Mouse (Mus musculus) neural tube, embryonic 10.5 days (tissue): Measurements from ENCODE around the gene Snx5.

ENCODE experiments used
- DNase-seq: peaks from one replicate; pipeline ENCODE4 v3.0.0-alpha.2; 2017; ENCODE audit warnings: low spot score; ENCODE audit errors: extremely low spot score

Gene Snx5

DNA sequence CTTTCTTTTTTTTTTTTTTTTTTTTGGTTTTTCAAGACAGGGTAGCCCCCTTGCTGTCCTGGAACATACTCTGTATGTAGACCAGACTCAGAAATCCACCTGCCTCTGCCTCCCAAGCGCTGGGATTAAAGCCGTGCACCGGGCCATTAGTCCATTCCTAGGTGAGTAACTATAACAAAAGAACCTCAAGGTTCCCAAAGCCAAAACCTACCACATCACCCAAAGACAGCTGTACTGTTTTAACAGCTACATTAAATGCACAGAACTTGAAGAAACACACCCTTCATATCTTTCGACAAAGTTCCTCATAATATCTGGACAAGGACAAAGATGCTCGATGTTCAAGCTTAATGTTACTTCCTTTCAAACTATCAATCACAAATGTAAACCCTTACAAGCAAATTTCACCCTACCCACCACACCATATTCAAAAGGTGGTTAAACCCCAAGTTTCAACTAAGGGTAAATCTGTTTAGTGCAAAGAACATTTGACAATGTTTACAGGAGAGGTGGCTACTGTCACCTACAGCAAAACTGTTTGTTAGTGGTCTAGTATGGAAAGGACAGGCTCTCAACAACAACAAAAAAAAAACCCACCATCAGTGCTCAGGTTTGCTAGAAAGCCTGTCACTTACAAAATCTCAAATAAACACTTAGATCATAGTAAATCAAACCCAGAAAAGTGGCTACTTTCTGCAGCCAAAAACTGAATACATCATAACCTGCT, 3.5 kb downstream of the Snx5 start:
- DNase-seq, result no peak

DNA sequence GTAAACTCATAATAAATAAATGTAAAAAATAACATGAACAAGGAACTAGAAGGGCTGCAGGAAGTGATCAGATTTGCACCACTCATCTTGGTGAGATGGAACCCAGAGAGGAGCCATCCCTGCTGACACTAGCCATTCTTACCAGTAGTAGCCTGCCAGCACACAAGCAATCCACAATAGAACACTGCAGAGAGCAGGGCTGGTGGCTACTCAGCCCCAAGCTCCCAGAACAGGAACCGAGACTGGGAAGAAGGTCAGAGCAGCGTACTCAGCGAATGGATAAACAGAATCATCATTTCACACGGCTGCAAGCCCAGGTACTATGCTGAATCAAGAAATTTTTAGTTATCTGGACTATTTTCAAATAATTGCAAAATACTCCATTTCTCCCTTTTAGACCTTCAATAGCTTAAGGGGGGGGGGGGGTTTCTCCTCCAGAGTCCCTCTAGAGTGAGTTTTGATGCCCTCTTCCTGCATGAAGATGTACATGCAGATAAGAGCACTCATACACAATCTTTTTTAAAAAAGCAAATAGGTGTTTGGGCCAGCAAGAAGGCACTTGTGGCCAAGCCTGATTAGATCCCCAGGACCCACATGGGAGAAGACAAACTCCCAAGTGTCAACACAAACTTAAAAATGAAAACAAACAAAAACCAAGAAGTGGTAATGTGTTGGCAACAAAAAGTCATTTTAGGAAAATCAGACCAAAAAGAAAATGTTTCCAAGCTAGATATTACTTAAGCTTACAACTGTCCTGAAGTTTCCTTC, 4.6 kb downstream of the Snx5 start:
- DNase-seq, result no peak

DNA sequence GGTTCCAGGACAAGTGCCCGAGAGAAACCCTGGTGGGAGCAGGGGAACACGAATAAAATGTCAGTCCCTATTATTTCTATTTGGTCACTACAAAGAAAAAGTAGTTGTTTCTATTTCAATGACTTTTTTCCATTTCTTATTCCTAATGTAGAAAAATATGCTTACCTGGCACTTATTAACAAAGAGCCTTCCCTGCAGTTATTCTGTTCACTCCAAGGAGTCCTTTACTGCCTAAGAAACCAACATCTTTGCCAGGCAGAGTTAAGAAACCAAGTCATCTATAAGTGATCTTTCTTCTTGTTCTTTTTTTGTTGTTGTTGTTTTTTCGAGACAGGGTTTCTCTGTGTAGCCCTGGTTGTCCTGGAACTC, 5.6 kb downstream of the Snx5 start:
- DNase-seq, result no peak

DNA sequence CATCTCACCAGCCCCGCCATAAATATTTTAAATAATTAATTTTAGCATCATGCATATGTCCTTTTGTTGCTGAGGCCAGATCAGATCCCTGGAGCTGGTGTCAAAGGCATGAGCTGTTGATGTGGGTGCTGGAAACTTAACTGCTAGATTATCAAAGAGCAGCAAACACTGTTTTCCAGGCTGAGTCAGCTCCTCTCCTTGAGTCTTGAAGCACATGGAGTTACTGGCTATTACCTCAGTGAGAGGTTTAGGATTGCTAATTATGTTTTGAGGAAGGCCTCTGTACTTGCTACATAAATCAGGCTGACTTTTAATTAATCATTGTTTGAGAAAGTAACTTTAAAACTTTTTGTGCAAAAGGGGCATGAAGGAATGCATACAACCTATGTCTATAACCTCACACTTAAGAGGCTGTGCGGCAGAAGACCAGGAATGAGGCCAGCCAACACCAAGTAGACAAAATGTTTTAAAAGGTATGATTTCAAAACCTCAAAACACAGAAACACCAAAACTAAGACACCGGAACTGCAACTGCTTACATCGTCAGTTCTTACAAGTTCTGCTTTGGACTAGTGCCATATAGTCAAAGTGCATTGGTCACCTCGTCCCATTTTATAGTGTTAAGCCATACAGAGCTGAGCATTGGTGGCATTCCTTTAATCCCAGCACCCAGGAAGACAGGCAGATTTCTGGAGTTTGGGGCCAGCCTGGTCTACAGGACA, 6.1 kb downstream of the Snx5 start:
- no peak for DNase-seq

DNA sequence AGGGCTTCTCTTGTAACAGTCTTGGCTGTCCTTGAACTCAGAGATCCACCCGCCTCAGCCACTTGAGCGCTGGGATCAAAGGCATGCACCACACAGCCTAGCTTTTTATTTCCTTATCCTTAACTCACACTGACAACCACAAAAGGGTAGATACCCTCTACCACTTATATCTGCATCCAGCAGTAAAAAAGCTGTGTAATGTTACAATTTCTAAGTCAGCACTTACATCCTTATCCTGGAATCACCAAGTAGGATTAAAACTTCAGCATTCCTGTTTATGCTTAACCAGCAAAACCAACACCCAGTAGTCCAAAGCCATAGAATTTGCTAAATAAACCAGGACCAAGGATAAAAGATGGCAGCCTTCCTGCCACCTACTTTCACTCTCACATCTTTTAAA, 7.9 kb downstream of the Snx5 start:
- DNase-seq, result no peak

DNA sequence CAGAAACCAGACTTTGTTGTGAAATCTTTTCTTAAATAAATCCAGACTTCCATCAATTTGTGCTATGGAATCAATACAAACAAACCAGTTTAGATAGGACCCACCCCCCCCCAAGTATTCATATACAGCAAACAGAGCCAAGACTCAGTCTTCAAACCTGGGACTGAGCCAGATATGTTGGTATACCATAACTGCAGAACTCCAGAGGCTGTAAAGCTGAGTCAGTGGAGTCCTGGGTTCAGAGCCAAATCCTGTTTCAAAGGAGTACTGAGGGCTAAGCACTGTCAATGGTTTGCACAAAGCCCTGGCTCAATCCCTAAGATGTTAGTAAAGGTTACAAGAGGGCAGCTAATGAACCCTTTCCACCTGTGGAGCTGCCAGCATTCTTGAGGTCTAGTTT, 20.6 kb downstream of the Snx5 start:
- DNase-seq, result no peak

DNA sequence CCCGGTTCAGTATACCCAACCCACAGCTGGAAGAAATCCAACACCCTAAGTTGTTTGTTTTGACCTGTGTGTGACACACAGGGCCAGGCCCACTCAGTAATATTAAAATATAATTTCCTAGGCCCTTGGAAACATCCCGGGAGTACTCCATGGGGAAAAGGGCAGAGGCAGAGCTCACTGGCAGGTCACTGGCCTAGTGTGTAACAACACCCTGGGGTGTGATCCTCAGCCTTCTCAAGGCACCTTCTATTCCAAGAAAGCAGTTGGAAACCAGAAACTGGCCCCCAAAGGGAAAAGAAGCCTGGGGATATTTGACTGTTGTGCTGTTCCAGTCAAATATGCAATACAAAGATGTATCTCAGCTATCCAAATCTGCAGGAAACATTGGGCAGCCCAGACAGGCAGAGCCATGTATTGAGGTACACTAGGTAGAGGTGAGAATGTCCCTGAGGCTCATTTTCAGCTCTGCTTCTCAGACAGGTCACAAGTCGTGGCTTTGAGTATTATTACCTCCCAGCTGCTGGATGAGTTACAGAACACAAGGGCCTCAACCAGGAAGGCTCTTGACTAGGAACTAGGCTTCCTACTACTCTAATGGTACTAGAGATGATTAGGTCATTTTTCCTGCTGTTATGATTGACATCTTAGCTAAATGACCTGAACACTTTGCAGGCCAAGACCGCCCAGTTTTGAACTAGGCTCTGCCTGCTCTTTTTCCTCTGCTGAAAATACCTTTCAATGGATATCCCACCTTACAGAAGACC, 21.9 kb downstream of the Snx5 start:
- DNase-seq, result no peak

DNA sequence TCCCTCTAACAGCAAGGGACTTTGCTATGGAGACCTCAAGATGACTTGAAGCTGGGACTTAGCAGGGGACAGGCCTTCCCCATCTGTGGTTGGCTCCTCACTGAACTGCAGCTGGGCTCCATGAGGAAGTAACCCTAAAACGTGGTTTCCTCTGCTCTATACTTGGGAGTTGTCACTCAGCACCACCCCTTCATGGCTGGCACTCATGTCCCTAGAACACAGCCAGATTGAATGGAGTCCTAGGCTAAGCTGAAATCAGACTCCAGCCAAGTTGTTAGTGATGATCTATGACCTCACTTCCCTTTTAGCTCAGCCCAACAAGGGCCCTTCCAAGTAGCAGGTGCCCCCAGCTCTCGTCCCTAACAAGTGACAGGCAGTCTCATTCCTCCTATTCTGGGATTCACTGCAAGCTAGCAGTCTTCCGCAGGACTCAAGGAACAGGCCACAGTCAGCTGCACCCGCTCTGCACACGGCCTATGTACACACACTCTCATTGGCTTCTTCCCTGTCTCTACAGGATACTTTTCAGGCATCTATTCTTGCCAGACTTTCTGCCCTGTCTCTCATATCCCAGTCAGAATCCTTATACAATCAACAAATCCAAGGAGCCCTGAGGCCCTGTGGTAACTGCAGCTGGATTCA, 23.2 kb downstream of the Snx5 start:
- no peak for DNase-seq

DNA sequence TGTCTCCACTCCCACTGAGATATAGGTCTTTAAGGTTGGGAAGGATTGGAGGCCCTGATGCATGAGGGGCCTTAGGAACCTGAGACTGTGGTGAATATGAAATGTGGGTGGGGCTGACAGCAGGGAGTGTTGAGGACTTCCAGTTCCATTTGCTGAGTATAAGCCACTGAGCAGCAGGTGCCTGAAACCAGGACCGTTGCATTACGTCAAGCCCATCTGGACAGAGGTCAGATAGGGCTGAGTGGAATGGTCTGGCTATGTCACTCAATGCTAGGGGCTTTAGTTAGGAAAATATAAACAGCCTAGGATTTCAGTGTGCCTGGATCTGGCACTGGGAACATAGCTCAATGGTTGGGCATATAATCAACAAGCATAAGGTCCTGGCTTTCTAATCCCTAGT, 24.4 kb downstream of the Snx5 start:
- DNase-seq, result no peak

DNA sequence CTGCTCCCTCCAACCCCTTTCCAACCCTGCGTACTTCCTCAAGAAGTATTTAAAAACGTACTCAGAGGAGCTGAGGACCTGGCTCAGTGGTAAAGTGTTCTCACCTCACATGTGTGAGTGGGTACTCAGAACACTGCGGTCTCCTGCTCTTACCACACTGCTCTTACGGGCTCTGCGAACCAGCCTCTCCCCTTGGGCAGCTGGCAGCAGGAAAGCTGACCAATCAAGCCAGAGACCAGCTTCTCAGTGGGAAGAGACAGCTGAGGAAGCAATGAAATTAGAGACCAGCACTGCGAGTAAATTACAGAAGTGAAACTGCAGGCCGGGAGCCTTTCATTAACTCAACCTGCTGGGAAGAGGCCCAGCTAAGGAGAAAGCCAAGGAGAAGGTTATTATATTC, 25.2 kb downstream of the Snx5 start:
- no peak for DNase-seq

DNA sequence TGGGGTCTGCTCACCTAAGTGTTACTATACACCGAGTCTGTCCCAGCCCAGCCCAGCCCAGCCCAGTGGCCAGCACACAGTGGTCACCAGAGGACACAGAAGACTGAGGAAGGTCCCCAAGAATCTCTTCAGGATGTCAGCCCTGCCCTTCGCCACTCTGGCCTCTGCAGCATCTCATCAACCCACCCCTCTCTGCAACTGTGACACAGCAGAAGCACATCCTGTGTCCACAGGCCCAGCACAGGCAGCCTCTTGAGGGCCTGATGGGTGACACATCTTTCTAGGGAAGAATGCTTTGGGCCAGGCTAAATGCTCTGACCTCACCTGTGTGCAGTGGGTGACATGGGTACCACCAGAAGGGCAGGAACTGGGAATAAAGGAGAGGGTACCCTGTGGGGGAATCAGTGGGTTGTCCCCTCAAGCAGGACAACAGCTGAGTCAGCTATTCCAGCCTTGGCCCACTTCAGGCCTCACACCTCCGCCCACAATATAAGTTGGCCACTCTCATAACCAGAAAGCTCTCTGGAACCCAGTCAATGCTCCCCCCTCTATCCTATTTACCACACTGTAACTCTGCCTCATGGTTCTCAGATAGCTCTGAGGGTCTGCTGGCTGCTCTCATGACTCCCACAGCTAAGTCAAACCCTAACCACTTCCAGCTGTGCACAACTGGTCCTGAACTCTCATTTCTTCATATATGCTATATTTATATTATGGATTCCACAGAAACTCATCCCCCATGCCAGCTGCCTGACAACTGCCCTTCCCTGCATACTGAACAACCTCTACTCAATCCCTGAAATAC, 30.4 kb downstream of the Snx5 start:
- no peak for DNase-seq

DNA sequence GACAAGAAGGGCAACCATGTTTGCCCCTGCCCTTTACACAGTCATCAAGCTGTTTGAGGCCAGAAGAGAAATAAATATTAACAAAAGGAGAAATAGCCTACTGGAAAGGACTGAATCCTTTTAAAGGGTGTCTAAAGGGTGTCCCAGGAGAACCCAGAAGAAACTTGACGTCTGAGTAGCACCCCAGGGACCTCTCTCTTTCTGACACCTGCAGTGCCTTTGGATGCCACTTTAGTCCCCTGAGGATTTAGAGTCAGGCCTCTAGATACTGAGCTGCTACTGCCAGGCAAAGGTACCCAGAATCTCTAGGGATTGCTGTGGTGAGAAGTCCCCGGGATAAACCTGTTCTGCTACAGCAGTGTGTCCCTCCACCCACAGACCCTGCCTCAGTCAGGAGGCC, 31.4 kb downstream of the Snx5 start:
- no peak for DNase-seq

DNA sequence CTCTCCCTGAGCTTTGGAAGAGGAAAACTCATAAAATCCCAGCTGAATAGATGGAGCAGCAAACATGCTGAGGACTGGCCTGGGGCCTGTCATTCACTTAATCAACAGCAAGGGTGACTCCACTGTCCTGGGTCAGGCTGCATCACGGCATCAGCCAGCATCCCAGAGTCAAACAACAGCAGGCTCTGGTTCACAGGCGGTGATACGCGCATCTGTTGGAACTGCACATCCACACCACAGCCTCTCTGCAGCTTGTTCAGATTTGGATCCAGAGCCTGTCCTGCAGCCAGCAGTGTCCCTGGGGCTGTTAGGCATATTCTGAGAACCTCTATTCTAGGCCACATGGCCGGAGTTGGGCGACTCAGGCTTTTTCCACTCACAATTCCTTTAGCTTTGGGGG, 32.4 kb downstream of the Snx5 start:
- no peak for DNase-seq

DNA sequence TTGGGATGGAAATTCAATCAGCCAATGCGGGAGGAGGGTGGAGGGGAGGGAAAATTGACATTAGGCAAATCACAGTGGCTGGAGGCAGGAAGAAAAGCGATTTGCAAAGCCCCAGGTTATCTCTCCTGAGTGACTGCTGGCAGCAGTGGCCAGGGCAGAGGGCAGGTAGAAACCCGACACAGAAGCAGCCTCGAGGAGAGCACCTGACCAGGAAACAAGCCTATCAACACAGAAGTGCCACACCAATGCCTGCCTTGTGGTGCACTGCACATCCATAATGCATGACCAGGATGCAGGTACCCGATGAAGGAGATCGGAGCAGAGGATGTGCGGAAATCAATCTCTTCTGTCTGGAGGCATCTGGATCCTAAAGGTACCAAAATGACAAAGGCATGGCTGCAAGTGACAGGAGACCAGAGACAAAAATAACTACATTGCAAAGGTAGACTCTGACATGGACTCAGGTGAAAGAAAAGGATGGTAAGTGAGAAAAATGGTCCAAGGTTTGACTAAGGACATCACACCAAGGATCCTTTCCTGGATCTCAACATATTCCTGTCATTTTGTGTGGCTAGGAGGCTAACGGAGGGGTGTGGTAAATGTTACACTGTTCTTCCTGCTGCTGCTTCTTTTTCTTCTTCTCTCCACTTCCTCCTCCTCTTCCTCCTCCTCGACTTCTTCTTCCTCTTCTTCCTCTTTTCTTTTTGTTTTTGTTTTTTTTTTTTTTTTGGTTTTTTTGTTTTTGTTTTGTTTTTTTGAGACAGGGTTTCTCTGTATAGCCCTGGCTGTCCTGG, 33.7 kb downstream of the Snx5 start:
- DNase-seq, result no peak

DNA sequence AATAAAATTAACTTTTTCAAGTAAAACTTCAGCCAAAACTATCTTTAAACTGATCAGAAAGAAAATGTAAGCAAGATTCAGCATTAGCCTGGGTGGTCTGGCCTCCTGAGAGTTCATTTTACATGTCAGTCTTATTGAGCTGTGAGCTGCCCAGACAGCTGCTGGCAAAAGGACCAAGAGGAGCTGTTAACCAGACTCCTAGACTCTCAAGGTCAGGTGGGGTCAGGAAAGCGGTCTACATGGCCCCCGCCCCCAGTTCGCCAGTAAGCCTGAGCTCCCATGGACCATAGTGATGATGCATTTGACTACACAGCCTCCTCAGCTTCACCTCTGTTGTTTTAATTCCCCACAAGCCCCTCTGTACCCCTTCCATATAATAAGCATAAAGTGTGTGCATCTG, 34.9 kb downstream of the Snx5 start:
- DNase-seq, result no peak

DNA sequence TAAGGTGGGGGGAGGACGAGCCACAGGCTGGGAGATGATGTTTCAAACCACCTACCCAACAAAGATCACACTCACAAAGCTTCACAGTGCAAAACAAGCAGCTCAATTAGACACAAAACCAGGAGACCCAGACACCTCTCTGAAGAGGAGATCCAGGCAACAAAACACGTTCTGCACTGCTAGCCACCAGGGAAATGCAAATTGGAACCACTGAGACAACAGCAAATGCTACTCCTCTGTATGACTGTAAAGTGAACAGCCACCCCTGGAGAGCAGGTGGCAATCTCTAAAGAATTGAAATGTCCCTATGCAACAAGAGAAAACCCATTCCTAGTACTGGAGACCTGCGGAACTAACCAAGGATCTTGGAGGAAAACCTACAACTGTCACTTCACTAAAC, 37.2 kb downstream of the Snx5 start:
- DNase-seq, result no peak

DNA sequence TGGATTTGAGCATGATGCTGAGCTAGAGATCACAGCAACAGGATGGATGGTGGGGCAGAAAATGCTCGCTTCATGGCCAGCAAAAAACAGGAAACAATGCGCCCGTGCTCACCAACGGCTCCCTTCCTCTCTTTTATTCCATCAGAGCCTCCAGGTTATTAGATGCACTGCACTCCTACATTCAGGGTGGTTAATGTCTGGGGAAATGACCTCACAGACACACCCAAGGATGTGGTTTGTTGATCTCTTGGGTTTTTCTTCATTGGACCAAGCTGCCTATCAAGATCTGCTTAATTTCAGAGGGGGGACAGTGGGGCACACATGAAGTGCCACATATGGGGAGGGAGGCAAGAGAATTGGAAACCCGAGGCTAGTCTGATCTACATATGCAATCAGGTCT, 39.6 kb downstream of the Snx5 start:
- DNase-seq, result no peak

DNA sequence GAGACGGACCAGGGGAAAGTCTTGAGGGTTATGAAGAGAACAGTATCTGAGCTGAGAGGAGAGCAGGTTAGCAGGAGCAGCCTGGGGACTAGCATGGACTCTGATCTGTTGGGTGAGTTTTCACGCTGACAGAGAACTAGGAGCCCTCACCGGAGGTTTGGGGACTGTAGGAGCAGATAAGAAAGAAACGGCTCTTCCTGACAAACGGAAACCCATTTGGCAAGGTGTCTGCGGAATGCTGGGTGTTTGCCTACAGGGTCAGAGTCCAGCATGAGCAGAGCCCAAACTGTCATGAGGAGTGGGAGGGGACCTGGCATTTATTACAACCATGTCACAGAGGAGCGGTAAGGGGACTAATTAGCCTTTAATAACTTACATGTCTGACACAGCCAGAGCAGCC, 40.2 kb downstream of the Snx5 start:
- DNase-seq, result no peak

DNA sequence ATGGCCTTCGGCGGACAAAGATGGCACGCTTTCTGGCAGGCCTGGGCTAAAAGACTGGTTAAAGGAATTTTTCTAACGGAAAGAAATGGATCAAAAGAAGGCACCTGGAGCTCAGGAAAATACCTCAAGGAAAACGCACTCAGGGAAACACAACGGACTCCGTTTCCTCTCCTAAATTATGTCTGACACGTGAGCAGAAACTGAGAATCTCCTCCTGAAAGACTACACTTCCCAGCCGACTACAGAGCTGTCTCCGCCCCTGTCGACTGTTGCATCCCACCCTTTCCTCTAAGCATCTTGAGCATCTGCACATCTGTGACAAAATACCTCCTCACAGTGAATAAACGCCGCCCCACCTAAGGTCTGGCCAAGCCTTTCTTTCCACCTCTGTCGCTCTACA, 41.1 kb downstream of the Snx5 start:
- no peak for DNase-seq
